Mouse (Mus musculus) liver, embryonic 12.5 days (tissue): ENCODE measurements around the gene Ccl20. TPM values are rescaled to one million over a fixed set of nuclear protein-coding genes. Genes with fewer than 3 reads are reported as not detected.

Experiments
- ATAC-seq: fragments of 200-750 bp; cut with Nextera tagmentation; 2 replicates; pipeline ENCODE4 v1.8.0; 2017; ENCODE audit warnings: moderate number of reproducible peaks, mild to moderate bottlenecking, moderate library complexity
- H3K27ac ChIP-seq: fragments of 300-500 bp; sonication (generic); 2 replicates; pipeline ENCODE4 v1.5.1; 2016; ENCODE audit warnings: mild to moderate bottlenecking
- H3K27me3 ChIP-seq: fragments of 300-500 bp; sonication (generic); replicated peaks from 2 replicates; pipeline ENCODE4 v1.6.1; 2016; ENCODE audit warnings: mild to moderate bottlenecking, moderate library complexity
- H3K36me3 ChIP-seq: fragments of 300-500 bp; sonication (generic); 2 replicates; pipeline ENCODE4 v1.6.1; 2016; ENCODE audit warnings: mild to moderate bottlenecking, moderate library complexity
- H3K4me1 ChIP-seq: fragments of 300-500 bp; sonication (generic); 2 replicates; pipeline ENCODE4 v1.6.1; 2016
- H3K4me2 ChIP-seq: fragments of 300-500 bp; sonication (generic); 2 replicates; pipeline ENCODE4 v1.6.1; 2016; ENCODE audit warnings: mild to moderate bottlenecking, moderate library complexity
- H3K4me3 ChIP-seq: fragments of 300-500 bp; sonication (generic); 2 replicates; pipeline ENCODE4 v1.5.1; 2016; ENCODE audit warnings: mild to moderate bottlenecking, moderate library complexity
- H3K9ac ChIP-seq: fragments of 300-500 bp; sonication (generic); 2 replicates; pipeline ENCODE4 v1.6.1; 2016; ENCODE audit warnings: mild to moderate bottlenecking, moderate library complexity
- H3K9me3 ChIP-seq: fragments of 300-500 bp; sonication (generic); replicated peaks from 2 replicates; pipeline ENCODE4 v1.6.1; 2016; ENCODE audit warnings: mild to moderate bottlenecking, moderate library complexity
- WGBS: fragments of 180-500 bp; shearing (Covaris S2); methylation state at CpG from one replicate; pipeline ENCODE4 v1.1.7; 2016; ENCODE audit not compliant: insufficient replicate concordance; 5-methylcytosine and 5-hydroxymethylcytosine counted together
- polyA plus RNA-seq: library from polyadenylated mRNA; unstranded; fragments of >200 nt; fragmentation: Nextera tagmentation; extraction: Ambion mirVana; gene quantifications from 2 replicates; pipeline ENCODE4 v1.2.1, GENCODE M21; 2016

The Ccl20 gene
- polyA plus RNA-seq, 1 experiment from 2014 or later, result 0.21 TPM

DNA sequence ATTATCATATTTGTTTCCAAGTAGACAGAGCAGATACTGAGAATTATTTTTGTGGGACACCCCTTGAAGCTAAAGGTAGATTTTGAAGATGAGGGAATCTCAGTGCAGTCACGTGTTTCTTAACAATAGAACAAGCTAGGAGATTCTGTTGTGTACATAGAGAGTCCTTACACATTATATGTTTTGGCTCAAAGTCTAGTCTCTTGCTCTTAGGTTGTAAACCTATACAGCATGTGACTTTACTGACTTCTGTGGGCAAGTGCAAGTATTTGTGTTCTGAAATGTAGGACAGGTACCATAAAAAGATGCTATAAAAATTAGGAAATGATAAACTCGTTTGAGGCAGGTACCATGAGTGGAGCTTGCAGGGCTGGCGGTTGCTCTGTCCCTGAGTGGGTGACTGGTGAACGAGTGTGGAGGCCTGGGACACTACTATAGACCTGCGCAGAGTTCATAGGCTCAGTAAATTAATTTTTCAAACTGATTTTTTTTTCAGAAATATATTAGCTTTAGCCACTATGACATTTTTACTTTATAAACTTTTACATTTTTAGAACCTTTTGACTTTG is 9.1 kb upstream of the Ccl20 start:
- Histone ChIP-seq H3K9ac (no peak overlapping the region), H3K9me3 (no peaks in the 10 kb centered on the region), H3K36me3 (no peaks in the 10 kb centered on the region), H3K4me1 (no peaks in the 10 kb centered on the region), H3K27me3 (no peaks in the 10 kb centered on the region), H3K4me2 (no peak overlapping the region), H3K4me3 (no peak overlapping the region), H3K27ac (no peak overlapping the region)
- WGBS, result 61% methylated on average over 5 of the region's 5 CpGs
- ATAC-seq, result no peak

DNA sequence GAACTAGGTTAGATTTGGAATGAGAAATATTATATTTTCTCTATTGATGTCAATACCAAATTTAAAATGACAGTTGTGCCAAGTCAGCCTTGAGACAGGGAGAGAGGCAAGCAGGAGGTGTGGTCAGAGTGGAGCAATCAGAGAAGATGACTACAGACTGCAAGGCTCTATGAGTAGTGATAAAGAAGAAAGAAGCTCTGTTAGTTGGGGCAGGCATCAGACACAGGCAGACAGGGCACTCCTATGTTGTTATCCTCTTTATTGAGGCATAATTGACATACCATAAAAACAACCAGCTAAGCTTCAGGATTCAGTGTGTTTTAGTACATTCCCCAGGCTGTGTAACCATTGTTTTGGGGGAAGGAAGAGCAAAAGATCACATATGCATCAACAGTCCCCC is 5.6 kb upstream of the Ccl20 start:
- Histone ChIP-seq H3K27ac (no peak overlapping the region), H3K36me3 (no peaks in the 10 kb centered on the region), H3K4me1 (no peaks in the 10 kb centered on the region), H3K27me3 (no peaks in the 10 kb centered on the region), H3K4me3 (no peak overlapping the region), H3K4me2 (no peak overlapping the region), H3K9me3 (no peaks in the 10 kb centered on the region), H3K9ac (no peak overlapping the region)
- ATAC-seq, result no peak

DNA sequence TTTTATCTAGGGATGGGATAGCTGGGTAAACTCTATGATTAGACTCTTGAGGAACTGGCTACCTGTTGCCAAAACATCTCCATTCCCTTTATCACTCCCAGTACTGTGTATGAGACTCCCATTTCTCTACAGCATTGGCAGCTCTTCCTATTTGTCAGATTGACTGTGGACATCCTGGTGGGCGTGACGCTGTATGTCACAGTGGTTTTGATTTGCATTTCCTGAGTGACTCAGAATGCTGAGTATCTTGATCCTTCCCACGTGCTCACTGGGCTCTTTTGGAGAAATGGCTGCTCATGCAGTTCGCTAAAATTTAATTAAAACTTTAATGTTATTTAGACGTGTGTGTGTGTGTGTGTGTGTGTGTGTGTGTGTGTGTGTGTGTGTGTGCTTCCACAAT is 4.8 kb upstream of the Ccl20 start:
- Histone ChIP-seq H3K4me1 (no peaks in the 10 kb centered on the region), H3K4me2 (no peak overlapping the region), H3K9ac (no peak overlapping the region), H3K4me3 (no peak overlapping the region), H3K9me3 (no peaks in the 10 kb centered on the region), H3K27me3 (no peaks in the 10 kb centered on the region), H3K27ac (no peak overlapping the region), H3K36me3 (no peaks in the 10 kb centered on the region)
- 34% methylated on average over 5 of the region's 5 CpGs for WGBS
- ATAC-seq, result no peak

DNA sequence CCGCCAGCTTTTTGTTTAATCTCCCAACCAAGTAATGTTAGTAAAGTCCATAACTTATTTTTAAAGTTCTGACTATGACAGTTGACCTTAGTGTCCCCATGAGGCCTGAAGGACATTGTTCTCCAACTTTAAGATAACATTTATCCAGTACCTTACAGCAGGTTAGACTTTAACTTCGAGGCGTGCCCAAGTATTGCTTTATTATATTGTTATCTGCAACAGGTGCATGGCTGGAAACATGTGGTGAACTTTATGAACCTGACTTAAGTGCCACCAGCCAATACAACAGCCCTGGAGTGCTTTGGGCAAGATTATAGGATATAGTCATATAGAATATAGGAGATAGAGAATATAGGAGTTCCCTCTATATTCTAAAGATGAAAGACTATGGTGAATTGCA is 651 bp downstream of the Ccl20 start:
- 73% methylated on average over 3 of the region's 3 CpGs for WGBS
- Histone ChIP-seq H3K9ac (no peak overlapping the region), H3K27ac (no peak overlapping the region), H3K4me3 (no peak overlapping the region), H3K4me1 (no peaks in the 10 kb centered on the region), H3K4me2 (no peak overlapping the region), H3K27me3 (no peaks in the 10 kb centered on the region), H3K9me3 (no peaks in the 10 kb centered on the region), H3K36me3 (no peaks in the 10 kb centered on the region)
- ATAC-seq, result no peak

DNA sequence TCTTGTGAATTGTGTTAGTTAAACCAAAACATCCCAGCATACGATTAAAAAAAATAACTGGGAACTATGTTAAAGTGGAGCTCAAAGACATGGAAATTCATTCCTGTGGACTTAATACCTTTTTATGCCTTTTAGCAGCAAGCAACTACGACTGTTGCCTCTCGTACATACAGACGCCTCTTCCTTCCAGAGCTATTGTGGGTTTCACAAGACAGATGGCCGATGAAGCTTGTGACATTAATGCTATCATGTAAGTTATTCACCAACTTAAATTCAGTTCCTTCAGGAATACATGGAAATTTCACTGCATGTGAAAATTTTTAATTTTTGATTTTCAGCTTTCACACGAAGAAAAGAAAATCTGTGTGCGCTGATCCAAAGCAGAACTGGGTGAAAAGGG is 1.1 kb downstream of the Ccl20 start:
- Histone ChIP-seq H3K36me3 (no peaks in the 10 kb centered on the region), H3K9me3 (no peaks in the 10 kb centered on the region), H3K27ac (no peak overlapping the region), H3K9ac (no peak overlapping the region), H3K4me3 (no peak overlapping the region), H3K27me3 (no peaks in the 10 kb centered on the region), H3K4me1 (no peaks in the 10 kb centered on the region), H3K4me2 (no peak overlapping the region)
- 75% methylated on average over 7 of the region's 7 CpGs for WGBS
- ATAC-seq, result no peak

DNA sequence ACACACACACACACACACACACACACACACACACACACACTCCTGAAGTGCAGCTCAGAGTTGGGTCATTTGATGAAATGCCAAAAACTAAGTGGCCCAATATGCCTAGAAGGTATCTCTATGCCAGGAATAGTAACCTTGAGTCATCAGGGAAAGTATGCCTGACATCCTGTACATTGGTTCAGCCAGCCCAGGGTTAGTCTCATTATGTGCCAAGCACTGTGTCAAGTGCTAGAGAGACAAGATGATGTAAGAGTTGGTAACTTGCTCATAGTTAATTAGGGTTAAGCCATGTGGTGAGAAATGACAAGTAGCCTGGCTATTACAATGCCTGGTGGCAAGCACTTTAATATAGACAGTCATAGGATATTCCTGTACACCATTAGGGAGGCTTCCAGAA is 3.3 kb downstream of the Ccl20 start:
- H3K4me3 ChIP-seq, result no peak overlapping the region
- no peak overlapping the region for H3K4me2 ChIP-seq
- no peak for ATAC-seq
- H3K36me3 ChIP-seq, result no peaks in the 10 kb centered on the region
- no peaks in the 10 kb centered on the region for H3K27me3 ChIP-seq
- no peak overlapping the region for H3K9ac ChIP-seq
- no peaks in the 10 kb centered on the region for H3K4me1 ChIP-seq
- no peak overlapping the region for H3K27ac ChIP-seq
- no peaks in the 10 kb centered on the region for H3K9me3 ChIP-seq

DNA sequence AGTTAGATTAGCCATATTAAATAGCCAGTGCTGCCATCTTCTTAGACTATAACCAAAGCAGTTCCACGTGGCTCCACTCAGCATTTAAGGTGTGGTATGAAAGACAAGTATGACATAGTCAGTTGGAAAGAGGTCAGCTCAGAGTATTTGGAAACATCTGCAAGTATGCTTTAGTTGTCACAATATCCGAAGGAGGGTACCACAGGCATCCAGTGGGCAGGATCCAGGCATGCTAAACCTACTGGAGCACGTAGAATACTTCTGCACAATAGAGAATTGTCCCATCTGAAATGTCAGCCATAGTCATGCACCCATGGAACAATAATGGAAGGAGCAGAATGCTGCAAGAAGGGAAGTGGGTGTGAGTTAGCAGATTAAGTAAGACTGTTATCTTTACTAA is 3.7 kb downstream of the Ccl20 start:
- Histone ChIP-seq H3K9ac (no peak overlapping the region), H3K27ac (no peak overlapping the region), H3K9me3 (no peaks in the 10 kb centered on the region), H3K4me1 (no peaks in the 10 kb centered on the region), H3K4me3 (no peak overlapping the region), H3K27me3 (no peaks in the 10 kb centered on the region), H3K4me2 (no peak overlapping the region), H3K36me3 (no peaks in the 10 kb centered on the region)
- WGBS, result 53% methylated on average over 3 of the region's 3 CpGs
- no peak for ATAC-seq

DNA sequence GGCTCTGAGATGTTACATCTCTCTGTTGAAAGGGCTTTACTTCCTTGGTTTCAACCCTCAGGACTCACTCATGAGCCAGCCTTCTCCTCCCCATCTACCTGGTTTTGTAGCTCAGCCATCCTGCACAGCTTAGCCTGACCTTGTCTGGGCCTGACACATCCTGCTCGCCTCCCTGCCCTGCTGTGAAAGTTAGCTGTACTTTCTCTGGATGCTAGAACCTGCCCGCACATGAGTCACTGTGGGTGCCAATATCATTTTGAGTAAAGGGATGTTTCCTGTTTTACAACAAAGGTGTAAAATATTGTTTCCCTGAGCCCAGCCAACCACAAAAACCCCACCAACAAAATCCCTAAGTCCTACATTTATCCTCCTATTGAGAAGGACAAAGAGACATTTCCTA is 6.6 kb downstream of the Ccl20 start:
- ATAC-seq, result no peak
- WGBS, result 63% methylated on average over 2 of the region's 2 CpGs
- H3K36me3 ChIP-seq, result no peaks in the 10 kb centered on the region
- no peaks in the 10 kb centered on the region for H3K27me3 ChIP-seq
- H3K27ac ChIP-seq, result no peak overlapping the region
- H3K9me3 ChIP-seq, result no peaks in the 10 kb centered on the region
- H3K4me1 ChIP-seq, result no peaks in the 10 kb centered on the region
- H3K9ac ChIP-seq, result no peak overlapping the region
- no peak overlapping the region for H3K4me3 ChIP-seq
- no peak overlapping the region for H3K4me2 ChIP-seq

DNA sequence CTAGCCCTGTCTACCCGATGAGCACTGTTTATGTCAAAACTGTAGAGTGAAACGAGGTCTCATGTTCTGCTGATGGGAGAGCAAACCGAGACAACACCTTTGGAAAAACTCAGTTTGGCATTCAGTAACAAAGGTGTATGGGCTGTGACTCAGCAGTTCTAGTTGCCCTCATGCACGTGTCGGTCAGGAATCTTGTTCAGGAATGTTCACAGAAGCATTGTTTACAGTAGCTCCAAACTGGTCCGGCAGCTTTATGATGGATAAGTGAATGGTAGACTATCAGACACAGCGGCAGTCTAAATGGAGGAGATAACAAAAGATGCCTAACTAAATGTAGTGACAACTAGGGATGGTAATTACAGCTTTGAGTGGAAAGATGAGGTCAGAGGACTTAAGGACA is 19.3 kb downstream of the Ccl20 start:
- no peak for ATAC-seq
- H3K36me3 ChIP-seq, result no peaks in the 10 kb centered on the region
- H3K9ac ChIP-seq, result no peak overlapping the region
- no peaks in the 10 kb centered on the region for H3K9me3 ChIP-seq
- H3K27me3 ChIP-seq, result no peaks in the 10 kb centered on the region
- no peak overlapping the region for H3K4me3 ChIP-seq
- 52% methylated on average over 7 of the region's 7 CpGs for WGBS
- H3K4me1 ChIP-seq, result no peaks in the 10 kb centered on the region
- H3K4me2 ChIP-seq, result no peak overlapping the region
- H3K27ac ChIP-seq, result no peak overlapping the region

DNA sequence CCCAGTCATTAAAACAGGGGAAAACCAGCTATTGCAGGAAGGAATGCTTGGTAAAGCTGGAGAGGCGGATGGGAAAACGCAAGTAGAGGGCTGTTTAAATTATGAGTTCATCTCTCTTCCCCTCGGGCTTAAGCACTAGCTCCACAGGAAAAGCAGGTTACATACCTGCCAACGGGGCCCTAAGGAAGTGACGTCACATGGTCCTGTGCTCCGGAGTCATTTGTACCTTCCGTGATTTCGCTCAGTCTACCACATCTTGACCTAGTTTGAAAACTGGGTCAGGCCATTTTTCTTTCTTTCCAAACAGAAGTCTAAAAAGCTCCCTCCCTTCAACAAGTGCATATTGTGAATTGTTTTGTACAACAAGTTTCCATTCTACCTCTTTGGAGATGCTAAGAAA is 21.3 kb downstream of the Ccl20 start:
- Histone ChIP-seq H3K36me3 (no peaks in the 10 kb centered on the region), H3K4me2 (no peak overlapping the region), H3K9ac (no peak overlapping the region), H3K4me3 (no peak overlapping the region), H3K9me3 (no peaks in the 10 kb centered on the region), H3K27me3 (no peaks in the 10 kb centered on the region), H3K4me1 (no peaks in the 10 kb centered on the region), H3K27ac (no peak overlapping the region)
- no peak for ATAC-seq
- 76% methylated on average over 8 of the region's 8 CpGs for WGBS

DNA sequence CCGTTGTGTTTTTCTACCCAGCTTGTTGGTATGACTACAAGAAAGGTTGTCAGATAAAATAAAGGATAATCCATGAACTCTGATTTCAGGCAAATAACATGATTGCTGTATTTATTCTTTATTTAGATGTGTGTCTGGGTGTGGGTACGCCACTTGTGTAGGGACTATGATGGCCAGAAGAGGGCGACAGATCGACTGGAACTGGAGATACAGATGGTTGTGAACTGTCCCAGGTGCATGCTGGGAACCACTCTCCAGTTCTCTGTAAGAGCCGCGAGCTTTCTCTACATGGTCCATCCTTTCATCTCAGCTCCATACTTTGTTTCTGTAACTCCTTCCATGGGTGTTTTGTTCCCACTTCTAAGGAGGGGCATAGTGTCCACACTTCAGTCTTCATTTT is 22.2 kb downstream of the Ccl20 start:
- Histone ChIP-seq H3K4me1 (no peaks in the 10 kb centered on the region), H3K9me3 (no peaks in the 10 kb centered on the region), H3K27ac (no peak overlapping the region), H3K27me3 (no peaks in the 10 kb centered on the region), H3K9ac (no peak overlapping the region), H3K36me3 (no peaks in the 10 kb centered on the region), H3K4me2 (no peak overlapping the region), H3K4me3 (no peak overlapping the region)
- 66% methylated on average over 6 of the region's 6 CpGs for WGBS
- ATAC-seq, result no peak

DNA sequence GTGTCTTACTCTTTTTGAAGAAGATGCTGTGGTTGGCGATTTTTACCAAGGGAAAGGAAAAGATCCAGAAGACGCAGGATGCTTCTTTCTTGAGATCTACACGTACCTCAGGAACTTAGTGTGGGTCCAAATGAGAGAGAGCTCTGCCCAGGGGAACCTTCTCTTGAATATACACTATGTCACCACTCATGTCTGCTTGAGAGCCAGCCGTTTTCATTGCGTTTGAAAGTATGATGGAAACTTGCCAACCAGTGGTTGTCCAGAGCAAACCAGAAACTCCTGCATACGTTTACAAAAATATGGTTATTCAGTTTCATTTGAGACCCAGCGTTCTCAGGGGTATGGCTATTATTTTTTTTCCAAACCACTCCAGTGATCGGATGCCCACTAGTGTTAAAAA is 24.9 kb downstream of the Ccl20 start:
- Histone ChIP-seq H3K4me2 (no peak overlapping the region), H3K4me1 (no peaks in the 10 kb centered on the region), H3K9ac (no peak overlapping the region), H3K27me3 (no peaks in the 10 kb centered on the region), H3K36me3 (no peaks in the 10 kb centered on the region), H3K4me3 (no peak overlapping the region), H3K27ac (no peak overlapping the region), H3K9me3 (no peaks in the 10 kb centered on the region)
- WGBS, result 60% methylated on average over 8 of the region's 8 CpGs
- no peak for ATAC-seq

DNA sequence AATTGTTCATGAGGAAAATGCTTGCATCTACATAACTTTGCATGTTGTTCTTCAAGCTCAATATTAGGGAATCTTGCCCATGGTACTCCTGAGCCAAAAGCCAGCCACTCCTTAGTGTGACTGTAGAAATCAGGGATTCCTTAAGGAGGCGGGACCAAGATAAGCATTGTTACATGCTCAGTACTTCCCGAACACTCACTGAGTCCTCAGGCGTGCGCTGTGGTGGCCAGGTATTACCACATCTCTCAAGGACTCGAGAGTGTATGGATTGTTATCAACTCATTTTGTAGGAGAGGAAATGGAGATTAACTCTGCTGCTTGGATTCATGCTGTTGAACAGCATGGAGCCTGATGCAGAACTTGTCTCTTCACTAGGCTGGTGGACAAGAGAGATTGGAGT is 25.5 kb downstream of the Ccl20 start:
- H3K9me3 ChIP-seq, result no peaks in the 10 kb centered on the region
- H3K27me3 ChIP-seq, result no peaks in the 10 kb centered on the region
- ATAC-seq, result no peak

More for the DNA sequence above, 25.5 kb downstream of the Ccl20 start:
- H3K4me1 ChIP-seq, result no peaks in the 10 kb centered on the region
- H3K27ac ChIP-seq, result no peak overlapping the region
- no peaks in the 10 kb centered on the region for H3K36me3 ChIP-seq
- H3K4me3 ChIP-seq, result no peak overlapping the region
- H3K4me2 ChIP-seq, result no peak overlapping the region
- no peak overlapping the region for H3K9ac ChIP-seq
- 66% methylated on average over 5 of the region's 5 CpGs for WGBS
